Mouse (Mus musculus) E14TG2a.4 (cell line): ENCODE measurements around the gene Cpne4.

Experiments used
- CTCF ChIP-seq: conservative IDR thresholded peaks from 2 replicates; pipeline ENCODE4 v1.5.1; 2014; ENCODE audit warnings: low read length
- NANOG ChIP-seq: IDR thresholded peaks from 2 replicates; pipeline ENCODE4 v1.6.1; 2014; ENCODE audit warnings: borderline replicate concordance, low read length, mixed read lengths
- POU5F1 ChIP-seq: IDR thresholded peaks from 2 replicates; pipeline ENCODE4 v1.6.1; 2014; ENCODE audit warnings: low read length, borderline replicate concordance

DNA sequence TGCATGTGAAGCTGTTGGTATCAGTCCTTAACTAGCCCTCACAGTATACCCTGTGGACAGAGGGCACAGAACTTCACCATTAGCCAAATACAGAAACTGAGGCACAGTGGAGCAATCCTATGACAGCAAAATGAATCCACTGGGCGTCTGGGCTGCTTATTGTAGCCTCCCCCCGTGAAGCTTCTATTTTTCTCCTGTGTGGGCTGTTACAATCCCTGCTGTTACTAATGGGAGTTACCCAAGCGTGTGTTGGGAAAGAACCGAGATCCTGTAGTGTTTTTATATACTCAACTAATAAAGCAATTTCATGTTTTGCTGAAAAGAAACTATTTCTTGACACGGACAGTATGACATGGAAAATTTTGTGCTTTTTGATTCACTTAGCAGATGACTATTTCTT is 230.7 kb downstream of the Cpne4 start:
- TF ChIP-seq CTCF (no peak), POU5F1 (no peak), NANOG (no peak)
